Mouse (Mus musculus) midbrain, embryonic 11.5 days (tissue): Measurements from ENCODE around the gene Snapc5. TPM values are rescaled to one million over a fixed set of nuclear protein-coding genes. Genes with fewer than 3 reads are reported as not detected.

Source experiments
- ATAC-seq: fragments of 200-750 bp; cut with Nextera tagmentation; 2 replicates; pipeline ENCODE4 v1.8.0; 2017; ENCODE audit warnings: moderate TSS enrichment, moderate library complexity; ENCODE audit not compliant: low FRiP score
- DNase-seq: peaks from one replicate; pipeline ENCODE4 v3.0.0; 2015; ENCODE audit warnings: low spot score; ENCODE audit errors: missing footprints
- H3K27ac ChIP-seq: fragments of 300-500 bp; sonication (generic); 2 replicates; pipeline ENCODE4 v1.5.1; 2014; ENCODE audit warnings: low read depth, low read length
- H3K27me3 ChIP-seq: fragments of 300-500 bp; sonication (generic); 2 replicates; pipeline ENCODE4 v1.6.1; 2014; ENCODE audit warnings: mild to moderate bottlenecking, low read length, moderate library complexity, mixed read lengths; ENCODE audit not compliant: control insufficient read depth, insufficient read depth
- H3K36me3 ChIP-seq: fragments of 300-500 bp; sonication (generic); 2 replicates; pipeline ENCODE4 v1.6.1; 2014; ENCODE audit warnings: mild to moderate bottlenecking, low read length, moderate library complexity, mixed read lengths; ENCODE audit not compliant: control insufficient read depth, insufficient read depth
- H3K4me1 ChIP-seq: fragments of 300-500 bp; sonication (generic); 2 replicates; pipeline ENCODE4 v1.6.1; 2014; ENCODE audit warnings: low read length; ENCODE audit not compliant: control insufficient read depth, insufficient read depth
- H3K4me2 ChIP-seq: fragments of 300-500 bp; sonication (generic); 2 replicates; pipeline ENCODE4 v1.6.1; 2014; ENCODE audit warnings: mild to moderate bottlenecking, moderate library complexity
- H3K4me3 ChIP-seq: fragments of 300-500 bp; sonication (generic); 2 replicates; pipeline ENCODE4 v1.5.1; 2014; ENCODE audit warnings: low read depth, low read length
- H3K9ac ChIP-seq: fragments of 300-500 bp; sonication (generic); 2 replicates; pipeline ENCODE4 v1.6.1; 2014; ENCODE audit warnings: low read length
- H3K9me3 ChIP-seq: fragments of 300-500 bp; sonication (generic); 2 replicates; pipeline ENCODE4 v1.6.1; 2016; ENCODE audit warnings: low read length; ENCODE audit not compliant: control insufficient read depth
- WGBS: fragments of 180-500 bp; shearing (Covaris S2); extraction: QIAGEN DNeasy Blood & Tissue Kit; methylation state at CpG from one replicate; pipeline ENCODE4 v1.1.7; 2014; 5-methylcytosine and 5-hydroxymethylcytosine counted together
- microRNA-seq: library from miRNA; unstranded; fragments of <30 nt; microRNA quantifications from one replicate; pipeline ENCODE4, GENCODE M21; 2017
- polyA plus RNA-seq: library from polyadenylated mRNA; unstranded; fragments of >200 nt; fragmentation: Nextera tagmentation; extraction: Ambion mirVana; gene quantifications from 2 replicates; pipeline ENCODE4 v1.2.1, GENCODE M21; 2014

Snapc5 gene
- polyA plus RNA-seq, 1 experiment from 2014 or later = 37.3 TPM

DNA sequence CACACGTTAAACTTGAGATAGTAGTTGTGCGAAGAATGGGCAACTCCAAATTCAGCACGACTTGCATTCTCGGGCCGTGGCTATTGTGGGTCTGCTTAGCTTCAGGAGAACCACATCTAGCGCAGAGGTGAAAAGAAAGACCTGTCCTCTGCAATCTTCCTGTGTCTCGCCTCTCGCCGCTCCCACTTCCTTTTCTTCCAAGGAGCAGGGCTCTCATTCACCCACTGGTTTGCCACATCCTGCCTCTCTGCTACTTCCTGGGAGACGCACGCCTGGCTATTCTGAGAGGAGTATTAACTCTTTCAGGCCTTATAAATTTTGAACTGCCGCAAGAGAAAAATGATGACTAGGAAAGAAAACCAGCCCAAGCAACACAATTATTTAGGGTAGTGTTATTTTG, 48.7 kb downstream of the Snapc5 start:
- Histone ChIP-seq H3K4me3 (no peak overlapping the region), H3K27ac (no peak overlapping the region), H3K36me3 (no peaks in the 10 kb centered on the region), H3K4me1 (no peaks in the 10 kb centered on the region), H3K4me2 (no peak overlapping the region), H3K27me3 (no peaks in the 10 kb centered on the region), H3K9me3 (no peaks in the 10 kb centered on the region), H3K9ac (no peak overlapping the region)
- ATAC-seq = no peak
- DNase-seq = no peak
- 90% methylated on average over 12 of the region's 12 CpGs for WGBS

DNA sequence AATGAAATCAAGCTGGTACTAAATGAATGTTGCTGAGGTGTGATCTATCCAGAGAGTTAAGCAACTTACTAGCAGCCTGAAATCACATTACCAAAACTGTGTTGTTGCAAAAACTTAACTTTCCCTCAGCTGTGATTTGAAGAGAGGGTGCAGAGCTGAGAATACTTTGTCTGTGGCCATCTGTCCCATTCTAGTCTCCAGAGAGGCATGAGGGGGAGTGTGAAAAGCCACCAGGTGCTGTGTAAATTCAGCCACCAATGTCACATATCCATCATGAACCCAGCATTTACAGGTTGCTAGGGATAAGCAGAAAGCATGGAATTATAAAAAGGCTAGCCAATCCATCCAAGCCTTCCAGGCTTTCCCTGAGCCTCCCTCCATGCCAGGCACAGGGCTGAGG, 49.9 kb downstream of the Snapc5 start:
- Histone ChIP-seq H3K9ac (peak overlapping the region; percentile 20; the same call in 1 of the 2 replicates), H3K27me3 (no peaks in the 10 kb centered on the region), H3K36me3 (no peaks in the 10 kb centered on the region), H3K4me2 (no peak overlapping the region), H3K9me3 (no peaks in the 10 kb centered on the region), H3K4me3 (no peak overlapping the region), H3K27ac (no peak overlapping the region), H3K4me1 (no peaks in the 10 kb centered on the region)
- DNase-seq = no peak
- ATAC-seq = no peak

DNA sequence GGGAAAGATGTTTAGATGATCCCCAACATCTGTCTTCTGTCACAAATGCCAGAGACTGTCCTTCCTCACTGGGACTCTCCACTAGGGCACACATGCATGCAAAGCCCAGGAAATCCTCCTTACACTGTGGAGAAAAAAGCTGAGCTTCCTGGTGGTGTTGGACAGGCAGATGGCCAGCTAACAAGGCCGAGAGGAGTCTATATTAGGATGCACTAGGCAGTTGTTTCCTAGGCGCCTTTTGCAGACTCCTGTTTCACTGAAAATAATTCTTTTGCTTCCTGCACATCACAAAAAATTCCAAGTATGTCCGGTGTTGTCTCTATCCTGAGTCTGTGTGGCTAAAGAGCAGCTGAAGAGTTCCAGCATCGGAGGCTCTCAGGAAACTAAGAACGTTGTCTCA, 52.1 kb downstream of the Snapc5 start:
- 82% methylated on average over 5 of the region's 5 CpGs for WGBS
- Histone ChIP-seq H3K9me3 (no peaks in the 10 kb centered on the region), H3K4me1 (no peaks in the 10 kb centered on the region), H3K36me3 (0 out of 2 replicates have a peak, but pooled peaks cover 2% of the 10 kb centered on the region), H3K9ac (no peak overlapping the region), H3K27ac (no peak overlapping the region), H3K4me2 (no peak overlapping the region), H3K4me3 (no peak overlapping the region), H3K27me3 (no peaks in the 10 kb centered on the region)
- DNase-seq (peak; percentile 76), ATAC-seq (no peak)

GRCm38 (mm10) chr9:64231674-64232073, 52.6 kb downstream of the Snapc5 start:
- Histone ChIP-seq H3K36me3 (0 out of 2 replicates have a peak, but pooled peaks cover 2% of the 10 kb centered on the region), H3K9me3 (no peaks in the 10 kb centered on the region), H3K4me2 (no peak overlapping the region), H3K27me3 (no peaks in the 10 kb centered on the region), H3K27ac (no peak overlapping the region), H3K9ac (no peak overlapping the region), H3K4me1 (no peaks in the 10 kb centered on the region), H3K4me3 (no peak overlapping the region)
- DNase-seq = peak; percentile 12
- 88% methylated on average over 3 of the region's 3 CpGs for WGBS
- ATAC-seq = no peak

DNA sequence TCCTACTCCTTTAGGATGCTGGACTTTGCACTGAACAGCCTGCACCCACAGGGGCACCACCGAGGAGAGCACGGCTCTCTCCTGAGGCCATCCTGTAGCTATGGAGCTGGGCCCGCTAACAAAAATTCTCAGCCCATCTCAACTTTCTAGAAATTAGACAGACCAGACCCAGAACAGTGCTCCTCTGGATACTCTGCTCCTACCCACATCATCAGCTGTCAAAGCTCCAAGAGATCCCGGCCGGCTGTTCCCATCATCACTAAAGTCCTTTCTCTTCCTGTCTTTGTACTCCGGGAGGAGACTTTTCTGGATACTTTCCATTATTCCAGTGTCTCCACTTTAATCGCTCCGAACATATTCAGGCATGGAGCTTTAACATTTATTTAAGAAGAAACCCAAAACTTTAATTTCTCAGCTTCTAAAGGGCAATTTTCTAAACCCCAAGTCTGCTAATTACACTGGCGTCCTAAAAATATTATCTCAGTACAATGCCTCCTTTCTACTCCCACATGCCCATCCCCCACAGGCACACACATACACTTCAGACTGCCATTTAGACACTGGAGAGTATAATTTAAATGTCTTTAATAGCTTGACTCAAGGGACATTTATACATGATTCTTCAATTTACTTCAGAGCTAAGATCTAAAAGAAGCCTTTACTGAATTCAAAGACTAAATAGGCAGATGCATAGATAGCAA, 53.3 kb downstream of the Snapc5 start:
- peak; percentile 62 for DNase-seq
- H3K4me2 ChIP-seq = no peak overlapping the region
- H3K36me3 ChIP-seq = 0 out of 2 replicates have a peak, but pooled peaks cover 2% of the 10 kb centered on the region
- 86% methylated on average over 9 of the region's 9 CpGs for WGBS
- no peak overlapping the region for H3K27ac ChIP-seq
- H3K27me3 ChIP-seq = no peaks in the 10 kb centered on the region
- H3K9ac ChIP-seq = no peak overlapping the region
- ATAC-seq = no peak
- H3K4me1 ChIP-seq = no peaks in the 10 kb centered on the region
- H3K9me3 ChIP-seq = no peaks in the 10 kb centered on the region
- H3K4me3 ChIP-seq = no peak overlapping the region

Small RNA genes within 50 kb of the gene (microRNA-seq; reads per million reads assigned to microRNA genes)
- not detected for gene Gm24106

Other genes with a start within 250 kb of the Snapc5 start
- 3.9 and 4.0 TPM in 2 replicates for gene Smad6, start 157.2 kb upstream of the Snapc5 start, polyA plus RNA-seq
- gene Lctl, start 62.1 kb upstream of the Snapc5 start, polyA plus RNA-seq = not detected in 2 replicates
- gene Zwilch, start 6.2 kb upstream of the Snapc5 start, polyA plus RNA-seq = 30.5 and 32.8 TPM in 2 replicates
- 1,103 and 1,131 TPM in 2 replicates for gene Rpl4, start 5.9 kb upstream of the Snapc5 start, polyA plus RNA-seq
- 1.8 and 2.6 TPM in 2 replicates for gene Uchl4, start 55.9 kb downstream of the Snapc5 start, polyA plus RNA-seq
- 78.2 and 78.8 TPM in 2 replicates for gene Map2k1, start 74.4 kb downstream of the Snapc5 start, polyA plus RNA-seq
- gene Tipin, start 102.3 kb downstream of the Snapc5 start, polyA plus RNA-seq = 286 TPM in 2 replicates
- 26.5 and 27.1 TPM in 2 replicates for gene Dis3l, start 162.0 kb downstream of the Snapc5 start, polyA plus RNA-seq
- 2.6 and 3.1 TPM in 2 replicates for gene Megf11, start 206.4 kb downstream of the Snapc5 start, polyA plus RNA-seq